Mouse (Mus musculus) neural tube, embryonic 11.5 days (tissue): ENCODE measurements around the gene Them7. TPM values are rescaled to one million over a fixed set of nuclear protein-coding genes. Genes with fewer than 3 reads are reported as not detected.

ENCODE experiments used
- ATAC-seq: fragments of 200-750 bp; cut with Nextera tagmentation; 2 replicates; pipeline ENCODE4 v1.8.0; 2017; ENCODE audit warnings: moderate number of reproducible peaks, mild to moderate bottlenecking, moderate TSS enrichment, moderate library complexity; ENCODE audit not compliant: insufficient read depth, low FRiP score, low TSS enrichment
- DNase-seq: peaks from one replicate; pipeline ENCODE4 v3.0.0-alpha.2; 2015; ENCODE audit warnings: low spot score
- H3K27ac ChIP-seq: fragments of 300-500 bp; sonication (generic); 2 replicates; pipeline ENCODE4 v1.5.1; 2014; ENCODE audit warnings: low read depth, mild to moderate bottlenecking, low read length
- H3K27me3 ChIP-seq: fragments of 300-500 bp; sonication (generic); 2 replicates; pipeline ENCODE4 v1.6.1; 2014; ENCODE audit warnings: mild to moderate bottlenecking, low read length, mixed read lengths; ENCODE audit not compliant: control insufficient read depth, insufficient read depth
- H3K36me3 ChIP-seq: fragments of 300-500 bp; sonication (generic); 2 replicates; pipeline ENCODE4 v1.6.1; 2014; ENCODE audit warnings: mild to moderate bottlenecking, low read length, moderate library complexity, mixed read lengths; ENCODE audit not compliant: control insufficient read depth, insufficient read depth
- H3K4me1 ChIP-seq: fragments of 300-500 bp; sonication (generic); 2 replicates; pipeline ENCODE4 v1.6.1; 2014; ENCODE audit warnings: low read length, mixed read lengths; ENCODE audit not compliant: control insufficient read depth, insufficient read depth
- H3K4me2 ChIP-seq: fragments of 300-500 bp; sonication (generic); 2 replicates; pipeline ENCODE4 v1.6.1; 2014; ENCODE audit warnings: low read depth, mild to moderate bottlenecking, moderate library complexity
- H3K4me3 ChIP-seq: fragments of 300-500 bp; sonication (generic); 2 replicates; pipeline ENCODE4 v1.5.1; 2014; ENCODE audit warnings: low read depth, low read length
- H3K9ac ChIP-seq: fragments of 300-500 bp; sonication (generic); 2 replicates; pipeline ENCODE4 v1.6.1; 2014; ENCODE audit warnings: mild to moderate bottlenecking, low read length
- H3K9me3 ChIP-seq: fragments of 300-500 bp; sonication (generic); 2 replicates; pipeline ENCODE4 v1.6.1; 2016; ENCODE audit warnings: low read length; ENCODE audit not compliant: control insufficient read depth
- WGBS: fragments of 180-500 bp; shearing (Covaris S2); extraction: QIAGEN DNeasy Blood & Tissue Kit; methylation state at CpG from one replicate; pipeline ENCODE4 v1.1.7; 2014; 5-methylcytosine and 5-hydroxymethylcytosine counted together
- polyA plus RNA-seq: library from polyadenylated mRNA; unstranded; fragments of >200 nt; fragmentation: Nextera tagmentation; extraction: Ambion mirVana; gene quantifications from 2 replicates; pipeline ENCODE4 v1.2.1, GENCODE M21; 2014

The Them7 gene
- polyA plus RNA-seq, 1 experiment from 2014 or later = 0.73 TPM

GRCm38 (mm10) chr2:105305876-105306275 is 81.8 kb downstream of the Them7 start:
- no peak for ATAC-seq
- H3K27ac ChIP-seq = no peak overlapping the region
- DNase-seq = no peak
- H3K4me1 ChIP-seq = 0 out of 2 replicates have a peak, but pooled peaks cover 2% of the 10 kb centered on the region
- 91% methylated on average over 6 of the region's 6 CpGs for WGBS
- H3K9me3 ChIP-seq = no peaks in the 10 kb centered on the region
- no peaks in the 10 kb centered on the region for H3K27me3 ChIP-seq
- no peak overlapping the region for H3K4me3 ChIP-seq
- no peak overlapping the region for H3K4me2 ChIP-seq
- H3K9ac ChIP-seq = no peak overlapping the region
- no peaks in the 10 kb centered on the region for H3K36me3 ChIP-seq

GRCm38 (mm10) chr2:105311414-105311813 is 87.3 kb downstream of the Them7 start:
- Histone ChIP-seq H3K9ac (no peak overlapping the region), H3K36me3 (no peaks in the 10 kb centered on the region), H3K4me1 (0 out of 2 replicates have a peak, but pooled peaks cover 2% of the 10 kb centered on the region), H3K27ac (no peak overlapping the region), H3K4me3 (no peak overlapping the region), H3K27me3 (no peaks in the 10 kb centered on the region), H3K4me2 (no peak overlapping the region), H3K9me3 (no peaks in the 10 kb centered on the region)
- ATAC-seq (no peak), DNase-seq (no peak)
- 44% methylated on average over 13 of the region's 13 CpGs for WGBS

GRCm38 (mm10) chr2:105311991-105312390 is 87.9 kb downstream of the Them7 start:
- Histone ChIP-seq H3K4me1 (0 out of 2 replicates have a peak, but pooled peaks cover 2% of the 10 kb centered on the region), H3K27ac (no peak overlapping the region), H3K9ac (no peak overlapping the region; the same call in 1 of the 2 replicates), H3K36me3 (no peaks in the 10 kb centered on the region), H3K27me3 (no peaks in the 10 kb centered on the region), H3K4me3 (no peak overlapping the region), H3K9me3 (no peaks in the 10 kb centered on the region), H3K4me2 (no peak overlapping the region)
- DNase-seq (no peak), ATAC-seq (peak; percentile 35; the same call in 1 of the 2 replicates)
- 20% methylated on average over 7 of the region's 7 CpGs for WGBS

GRCm38 (mm10) chr2:105313077-105313476 is 89.0 kb downstream of the Them7 start:
- Histone ChIP-seq H3K4me3 (no peak overlapping the region), H3K9ac (no peak overlapping the region), H3K27me3 (no peaks in the 10 kb centered on the region), H3K9me3 (no peaks in the 10 kb centered on the region), H3K27ac (no peak overlapping the region), H3K4me2 (no peak overlapping the region), H3K36me3 (no peaks in the 10 kb centered on the region), H3K4me1 (no peaks in the 10 kb centered on the region)
- ATAC-seq = no peak
- DNase-seq = no peak
- WGBS = 58% methylated on average over 3 of the region's 3 CpGs

- Histone ChIP-seq H3K27ac (no peak overlapping the region), H3K9me3 (no peaks in the 10 kb centered on the region), H3K4me1 (no peaks in the 10 kb centered on the region), H3K36me3 (no peaks in the 10 kb centered on the region), H3K27me3 (no peaks in the 10 kb centered on the region), H3K9ac (no peak overlapping the region), H3K4me3 (no peak overlapping the region), H3K4me2 (no peak overlapping the region)
- WGBS = 63% methylated on average over 13 of the region's 13 CpGs
- DNase-seq (no peak), ATAC-seq (no peak)
These were observed 93.5 kb downstream of the Them7 start for GRCm38 (mm10) chr2:105317556-105318184.

- no peaks in the 10 kb centered on the region for H3K27me3 ChIP-seq
- ATAC-seq (no peak), DNase-seq (no peak)
- H3K9ac ChIP-seq = no peak overlapping the region
- no peak overlapping the region for H3K4me3 ChIP-seq
- WGBS = 83% methylated on average over 5 of the region's 5 CpGs
- H3K4me1 ChIP-seq = no peaks in the 10 kb centered on the region
- H3K9me3 ChIP-seq = no peaks in the 10 kb centered on the region
- H3K27ac ChIP-seq = no peak overlapping the region
- no peak overlapping the region for H3K4me2 ChIP-seq
- no peaks in the 10 kb centered on the region for H3K36me3 ChIP-seq
These were observed 101.9 kb downstream of the Them7 start for GRCm38 (mm10) chr2:105326067-105326466.

GRCm38 (mm10) chr2:105330024-105330423 is 105.9 kb downstream of the Them7 start:
- Histone ChIP-seq H3K4me2 (no peak overlapping the region), H3K4me3 (no peak overlapping the region), H3K4me1 (no peaks in the 10 kb centered on the region), H3K27me3 (no peaks in the 10 kb centered on the region), H3K27ac (no peak overlapping the region), H3K9me3 (no peaks in the 10 kb centered on the region), H3K9ac (no peak overlapping the region), H3K36me3 (no peaks in the 10 kb centered on the region)
- DNase-seq (no peak), ATAC-seq (no peak)
- WGBS = 93% methylated on average over 4 of the region's 4 CpGs

GRCm38 (mm10) chr2:105333107-105333506 is 109.0 kb downstream of the Them7 start:
- no peaks in the 10 kb centered on the region for H3K27me3 ChIP-seq
- WGBS = 77% methylated on average over 8 of the region's 8 CpGs
- H3K9ac ChIP-seq = no peak overlapping the region
- no peak for ATAC-seq
- H3K4me1 ChIP-seq = peaks cover 8% of the 10 kb centered on the region
- no peaks in the 10 kb centered on the region for H3K36me3 ChIP-seq
- H3K4me3 ChIP-seq = no peak overlapping the region
- no peaks in the 10 kb centered on the region for H3K9me3 ChIP-seq
- DNase-seq = no peak
- H3K27ac ChIP-seq = no peak overlapping the region
- H3K4me2 ChIP-seq = no peak overlapping the region

- Histone ChIP-seq H3K4me1 (peaks cover 8% of the 10 kb centered on the region), H3K4me3 (no peak overlapping the region), H3K36me3 (no peaks in the 10 kb centered on the region), H3K27me3 (no peaks in the 10 kb centered on the region), H3K9me3 (no peaks in the 10 kb centered on the region), H3K4me2 (no peak overlapping the region), H3K27ac (no peak overlapping the region), H3K9ac (no peak overlapping the region)
- 38% methylated on average over 10 of the region's 10 CpGs for WGBS
- ATAC-seq (peak; percentile 73), DNase-seq (peak; percentile 67)
These were observed 110.0 kb downstream of the Them7 start for GRCm38 (mm10) chr2:105333976-105334713.
